Mouse (Mus musculus): Measurements from ENCODE around the gene Gpr137. TPM values are rescaled to one million over a fixed set of nuclear protein-coding genes. Genes with fewer than 3 reads are reported as not detected.

Gpr137 gene
- total RNA-seq, 2 experiments from 2014 or later, result 15.7 to 16.1 TPM

- no peak for ATAC-seq (replicated peaks; ENCODE audit: low FRiP score, low TSS enrichment, poor library complexity, severe bottlenecking)
Observed at GRCm38 (mm10) chr19:6925611-6926329, 16.5 kb downstream of the Gpr137 start.

GRCm38 (mm10) chr19:6925307-6925573 is 17.0 kb downstream of the Gpr137 start, which contains the start of gene Catsperz:
Gene Catsperz (minus strand): TSS chr19:6925380.
- no peak for ATAC-seq (replicated peaks; ENCODE audit: low FRiP score, low TSS enrichment, poor library complexity, severe bottlenecking)

GRCm38 (mm10) chr19:6924461-6925306 is 17.6 kb downstream of the Gpr137 start:
- ATAC-seq (replicated peaks; ENCODE audit: low FRiP score, low TSS enrichment, poor library complexity, severe bottlenecking), result no peak

GRCm38 (mm10) chr19:6922901-6923735 is 19.2 kb downstream of the Gpr137 start:
- no peak for ATAC-seq (replicated peaks; ENCODE audit: low FRiP score, low TSS enrichment, poor library complexity, severe bottlenecking)

DNA sequence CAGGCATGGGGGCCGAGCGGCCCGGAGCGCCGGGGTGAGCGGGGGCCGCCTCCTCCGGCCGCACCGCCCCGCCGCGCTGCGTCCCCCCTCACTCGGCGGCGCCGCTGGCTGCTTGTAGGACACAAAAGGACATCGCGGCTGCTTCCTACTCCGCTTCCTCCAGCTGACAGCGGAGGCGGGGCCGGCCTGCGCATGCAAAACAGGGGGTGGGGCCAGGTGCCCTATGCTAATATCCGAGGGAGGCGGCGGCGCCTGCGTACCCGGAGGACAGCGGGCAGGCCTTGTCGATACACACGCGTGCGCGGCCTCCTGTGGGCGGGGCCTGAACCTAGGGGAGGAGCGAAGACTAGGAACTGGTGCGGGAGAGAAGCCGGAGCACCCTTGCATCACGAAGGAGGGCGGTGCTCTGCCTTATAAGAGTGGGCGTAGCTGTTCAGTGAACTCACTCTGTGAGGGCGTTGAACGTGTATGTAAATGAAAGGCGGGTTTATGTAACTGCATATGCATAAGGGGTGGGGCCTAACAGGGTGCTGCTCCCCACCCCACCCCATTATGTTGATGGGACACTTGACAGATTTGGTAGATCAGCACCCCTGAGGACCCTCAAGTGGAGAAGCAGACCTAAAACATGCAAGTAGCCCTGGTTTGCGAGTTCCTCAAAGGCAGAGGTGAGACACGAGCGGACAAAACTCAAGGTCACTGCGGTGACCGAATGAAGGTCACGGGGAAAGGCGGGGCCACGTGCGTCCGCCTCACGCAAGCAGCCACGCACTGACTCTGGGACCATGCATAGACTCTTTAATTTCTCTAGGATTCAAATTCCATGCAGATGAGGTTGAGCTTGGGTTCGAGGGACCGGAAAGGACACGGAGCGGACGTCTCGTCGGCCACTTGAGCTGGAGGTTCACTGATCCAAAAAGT is 20.4 kb downstream of the Gpr137 start, which contains the start of gene Esrra:
Gene Esrra (minus strand): TSS at position 167 of the 921 bp plus-strand sequence.
- peak; percentile 92 for ATAC-seq (replicated peaks; ENCODE audit: low FRiP score, low TSS enrichment, poor library complexity, severe bottlenecking)

DNA sequence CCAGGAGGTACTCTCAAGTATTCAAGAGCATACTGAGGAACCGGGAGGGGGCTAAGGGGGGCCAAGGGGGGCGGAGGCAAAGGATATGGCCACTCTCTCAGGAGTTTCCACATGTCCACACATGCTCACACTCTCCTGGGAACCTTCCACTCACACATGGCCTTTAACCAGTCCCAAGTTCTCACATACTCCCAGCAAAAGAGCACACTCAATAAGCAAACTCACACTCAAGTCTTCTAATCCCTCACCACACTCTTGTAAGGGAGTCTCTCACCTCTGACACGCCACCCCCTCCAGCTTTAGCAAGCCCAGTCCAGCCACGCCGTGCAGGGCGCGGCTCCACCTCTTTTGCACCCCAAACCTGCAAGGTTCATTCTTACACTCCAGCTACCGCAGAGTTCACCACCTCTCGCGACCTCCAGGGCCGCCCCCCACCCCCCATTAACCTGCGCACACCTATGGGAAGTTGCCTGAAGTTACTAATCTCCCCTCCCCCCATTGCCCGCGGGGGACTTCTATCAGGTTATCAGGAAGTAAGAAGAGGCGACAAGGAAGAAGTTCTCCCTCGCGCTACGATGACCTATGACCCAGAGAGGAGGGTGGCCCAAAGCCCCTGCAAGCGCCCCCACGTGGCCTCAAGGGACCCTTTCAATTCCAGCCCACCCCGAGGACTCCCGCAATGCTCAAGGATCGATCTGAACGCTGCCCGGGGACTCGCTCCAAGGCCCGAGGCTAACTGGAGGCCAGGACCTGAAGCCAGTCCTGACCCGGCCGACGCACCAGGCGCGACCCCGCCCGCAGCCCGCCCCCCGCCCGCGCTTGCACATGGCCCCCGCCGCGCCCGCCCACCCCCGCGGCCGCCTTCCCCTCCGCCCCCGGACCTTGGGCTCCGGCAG is 21.3 kb downstream of the Gpr137 start:
- peak; percentile 27; the same call in 1 of the 2 replicates for ATAC-seq (replicated peaks; ENCODE audit: low FRiP score, low TSS enrichment, poor library complexity, severe bottlenecking)

- ATAC-seq (replicated peaks; ENCODE audit: low FRiP score, low TSS enrichment, poor library complexity, severe bottlenecking), result no peak
Observed at GRCm38 (mm10) chr19:6919876-6920740, 22.2 kb downstream of the Gpr137 start.

DNA sequence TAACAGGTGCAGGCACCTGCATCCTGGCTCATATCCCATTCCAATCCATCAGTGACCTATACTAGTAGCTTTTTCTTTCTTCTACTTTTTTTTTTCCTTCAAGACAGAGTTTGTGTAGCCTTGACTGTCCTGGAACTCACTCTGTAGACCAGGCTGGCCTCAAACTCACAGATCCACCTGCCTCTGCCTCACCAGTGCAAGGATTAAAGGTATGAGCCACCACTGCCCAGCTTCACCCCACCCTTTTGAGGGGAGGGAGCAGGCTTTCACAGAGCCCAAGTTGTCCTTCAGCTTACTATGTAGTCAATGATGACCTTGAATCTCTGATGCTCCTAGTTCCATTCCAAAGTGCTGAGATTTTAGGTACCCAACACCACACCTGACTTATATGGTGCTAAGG is 22.8 kb downstream of the Gpr137 start:
- no peak for ATAC-seq (replicated peaks; ENCODE audit: low FRiP score, low TSS enrichment, poor library complexity, severe bottlenecking)

- ATAC-seq (replicated peaks; ENCODE audit: low FRiP score, low TSS enrichment, poor library complexity, severe bottlenecking), result no peak
Observed at GRCm38 (mm10) chr19:6918321-6918720, 24.0 kb downstream of the Gpr137 start.

- no peak for ATAC-seq (replicated peaks; ENCODE audit: low FRiP score, low TSS enrichment, poor library complexity, severe bottlenecking)
Observed at GRCm38 (mm10) chr19:6916496-6916895, 25.8 kb downstream of the Gpr137 start.

- ATAC-seq (replicated peaks; ENCODE audit: low FRiP score, low TSS enrichment, poor library complexity, severe bottlenecking), result peak; percentile 69
Observed at GRCm38 (mm10) chr19:6915276-6915675, 27.0 kb downstream of the Gpr137 start.

GRCm38 (mm10) chr19:6914540-6914939 is 27.7 kb downstream of the Gpr137 start:
- ATAC-seq (replicated peaks; ENCODE audit: low FRiP score, low TSS enrichment, poor library complexity, severe bottlenecking), result no peak

DNA sequence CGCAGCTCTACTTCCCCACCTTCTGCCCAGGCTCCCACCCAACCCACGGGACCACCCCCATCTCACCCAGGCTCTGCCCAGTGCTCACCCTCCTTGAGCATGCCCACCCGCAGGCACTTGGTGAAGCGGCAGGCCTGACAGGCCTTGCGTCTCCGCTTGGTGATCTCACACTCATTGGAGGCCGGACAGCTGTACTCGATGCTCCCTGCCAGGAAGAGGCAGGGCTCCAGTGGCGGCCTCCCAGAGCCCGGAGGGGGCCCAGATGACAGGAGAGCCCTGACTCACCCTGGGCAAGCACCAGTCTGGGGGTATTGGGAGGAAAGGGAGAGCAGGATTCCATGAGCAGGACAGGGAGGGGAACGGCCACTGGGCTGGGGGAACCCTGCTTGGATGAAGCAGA is 28.3 kb downstream of the Gpr137 start:
- no peak for ATAC-seq (replicated peaks; ENCODE audit: low FRiP score, low TSS enrichment, poor library complexity, severe bottlenecking)

DNA sequence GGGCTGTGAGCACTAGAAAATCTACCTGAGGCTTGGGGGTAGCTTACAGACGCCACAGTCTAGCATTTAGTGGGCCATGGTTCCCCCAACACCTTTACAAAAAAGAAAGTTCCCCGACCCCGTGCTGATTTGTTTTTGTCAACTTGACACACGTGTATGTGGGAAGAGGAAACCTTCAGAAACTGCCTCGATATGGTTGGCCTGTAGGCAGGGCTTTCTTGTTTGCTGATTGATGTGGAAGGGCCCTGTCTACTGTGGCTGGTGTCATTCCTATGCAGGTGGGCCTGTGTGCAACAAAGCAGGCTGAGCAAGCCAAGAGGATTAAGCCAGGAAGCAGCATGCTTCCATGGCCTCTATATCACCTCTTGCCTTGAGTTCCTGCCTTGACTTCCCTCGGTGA is 29.2 kb downstream of the Gpr137 start:
- no peak for ATAC-seq (replicated peaks; ENCODE audit: low FRiP score, low TSS enrichment, poor library complexity, severe bottlenecking)

- no peak for ATAC-seq (replicated peaks; ENCODE audit: low FRiP score, low TSS enrichment, poor library complexity, severe bottlenecking)
Observed at GRCm38 (mm10) chr19:6912205-6912970, 29.9 kb downstream of the Gpr137 start.

Data from megakaryocyte-erythroid progenitor cell, adult 5-6 weeks (primary cell).